Mouse (Mus musculus) myocyte (in vitro differentiated cells): ENCODE measurements around the gene Ntrk2. TPM values are rescaled to one million over a fixed set of nuclear protein-coding genes. Genes with fewer than 3 reads are reported as not detected.

Source experiments
- H3K27me3 ChIP-seq: one replicate; pipeline ENCODE4 v1.6.1; 2011; ENCODE audit not compliant: control insufficient read depth, insufficient read depth, insufficient read length
- H3K36me3 ChIP-seq: one replicate; pipeline ENCODE4 v1.6.1; 2011; ENCODE audit not compliant: control insufficient read depth, insufficient read depth
- H3K4me2 ChIP-seq: one replicate; pipeline ENCODE4 v1.6.1; 2011; ENCODE audit warnings: low read depth, control low read depth
- H3K4me3 ChIP-seq: one replicate; pipeline ENCODE4 v1.5.1; 2011; ENCODE audit warnings: mild to moderate bottlenecking, control low read depth, moderate library complexity
- H3K79me2 ChIP-seq: one replicate; pipeline ENCODE4 v1.6.1; 2011; ENCODE audit not compliant: control insufficient read depth, insufficient read depth
- H3ac ChIP-seq: one replicate; pipeline ENCODE4 v1.6.1; 2011; ENCODE audit not compliant: control insufficient read depth, insufficient read length
- CEBPB ChIP-seq: IDR thresholded peaks from 2 replicates; pipeline ENCODE4 v1.6.1; 2011; ENCODE audit warnings: mild to moderate bottlenecking, moderate library complexity; ENCODE audit not compliant: poor library complexity, insufficient read depth, severe bottlenecking
- E2F4 ChIP-seq: IDR thresholded peaks from one replicate; pipeline ENCODE4 v1.6.1; 2011; ENCODE audit warnings: mild to moderate bottlenecking, control low read depth, moderate library complexity; ENCODE audit not compliant: insufficient read depth
- MAX ChIP-seq: IDR thresholded peaks from one replicate; pipeline ENCODE4 v1.6.1; 2011; ENCODE audit warnings: low read depth, mild to moderate bottlenecking, control low read depth
- MYOD1 ChIP-seq, 3 experiments: IDR thresholded peaks; one replicate each; pipeline ENCODE4 v1.6.1; 2011; ENCODE audit warnings: control low read depth in 2 of 3, low read depth in 2 of 3, mild to moderate bottlenecking in 2 of 3, moderate library complexity in 1 of 3; ENCODE audit not compliant: insufficient read length in 2 of 3, control insufficient read depth in 1 of 3
- MYOG ChIP-seq, 3 experiments: IDR thresholded peaks; one replicate each; pipeline ENCODE4 v1.6.1; 2011; ENCODE audit warnings: control low read depth in 2 of 3, low read depth in 2 of 3, mild to moderate bottlenecking in 2 of 3; ENCODE audit not compliant: insufficient read length in 2 of 3, control insufficient read depth in 1 of 3, insufficient read depth in 1 of 3
- POLR2A ChIP-seq: IDR thresholded peaks from one replicate; pipeline ENCODE4 v1.6.1; 2011; ENCODE audit warnings: low read depth, mild to moderate bottlenecking, control low read depth, moderate library complexity; ENCODE audit not compliant: insufficient read length
- POLR2AphosphoS2 ChIP-seq: IDR thresholded peaks from one replicate; pipeline ENCODE4 v1.6.1; 2011; ENCODE audit warnings: low read depth, control low read depth; ENCODE audit not compliant: insufficient read length
- REST ChIP-seq: IDR thresholded peaks from one replicate; pipeline ENCODE4 v1.6.1; 2011; ENCODE audit warnings: mild to moderate bottlenecking, control low read depth, moderate library complexity; ENCODE audit not compliant: insufficient read depth, insufficient read length
- SRF ChIP-seq: IDR thresholded peaks from one replicate; pipeline ENCODE4 v1.6.1; 2011; ENCODE audit warnings: low read depth; ENCODE audit not compliant: control insufficient read depth, insufficient read length
- TCF12 ChIP-seq: IDR thresholded peaks from one replicate; pipeline ENCODE4 v1.6.1; 2011; ENCODE audit warnings: mild to moderate bottlenecking, control low read depth; ENCODE audit not compliant: poor library complexity, insufficient read depth, severe bottlenecking
- TCF3 ChIP-seq: IDR thresholded peaks from one replicate; pipeline ENCODE4 v1.6.1; 2011; ENCODE audit warnings: low read depth, control low read depth; ENCODE audit not compliant: insufficient read length
- USF1 ChIP-seq: IDR thresholded peaks from one replicate; pipeline ENCODE4 v1.6.1; 2011; ENCODE audit warnings: low read depth, mild to moderate bottlenecking, control low read depth, moderate library complexity
- polyA plus RNA-seq: library from polyadenylated mRNA; unstranded; fragments of >200 nt; fragmentation: generic; extraction: Trizol; gene quantifications from one replicate; pipeline ENCODE4 v1.2.1, GENCODE M21; 2012; ENCODE audit warnings: missing spikeins

The Ntrk2 gene
- polyA plus RNA-seq, 1 experiment = not detected

DNA sequence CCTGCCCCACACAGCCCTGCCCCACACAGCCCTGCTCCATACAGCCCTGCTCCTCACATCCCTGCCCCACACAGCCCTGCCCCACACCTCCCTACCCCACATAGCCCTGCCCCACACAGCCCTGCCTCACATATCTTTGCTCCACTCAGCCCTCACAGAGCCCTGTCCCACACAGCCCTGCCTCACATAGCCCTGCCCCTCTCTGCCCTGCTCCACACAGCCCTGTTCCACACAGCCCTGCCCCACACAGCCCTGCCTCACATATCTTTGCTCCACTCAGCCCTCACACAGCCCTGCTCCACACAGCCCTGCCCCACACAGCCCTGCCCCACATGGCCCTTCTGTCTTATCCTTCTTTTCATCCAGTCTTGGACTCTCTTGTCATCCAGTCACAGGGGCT lies 106.2 kb downstream of the Ntrk2 start:
- H3K36me3 ChIP-seq = no peaks in the 10 kb centered on the region
- H3K4me3 ChIP-seq = no peak overlapping the region
- no peaks in the 10 kb centered on the region for H3K79me2 ChIP-seq
- TF ChIP-seq SRF (no peak), MYOG (IDR thresholded peaks at IDR 0.05; ENCODE audit: control insufficient read depth in 1 of 3, insufficient read depth in 1 of 3, insufficient read length in 2 of 3, low read depth in 2 of 3) (no peak), MAX (no peak), CEBPB (no peak), E2F4 (no peak), POLR2A (no peak), MYOD1 (IDR thresholded peaks at IDR 0.05; ENCODE audit: control insufficient read depth in 1 of 3, insufficient read length in 2 of 3, low read depth in 2 of 3) (no peak), USF1 (no peak), TCF3 (no peak), POLR2AphosphoS2 (no peak), REST (no peak), TCF12 (no peak)
- no peaks in the 10 kb centered on the region for H3K27me3 ChIP-seq
- H3K4me2 ChIP-seq = no peak overlapping the region
- H3ac ChIP-seq = no peak overlapping the region

DNA sequence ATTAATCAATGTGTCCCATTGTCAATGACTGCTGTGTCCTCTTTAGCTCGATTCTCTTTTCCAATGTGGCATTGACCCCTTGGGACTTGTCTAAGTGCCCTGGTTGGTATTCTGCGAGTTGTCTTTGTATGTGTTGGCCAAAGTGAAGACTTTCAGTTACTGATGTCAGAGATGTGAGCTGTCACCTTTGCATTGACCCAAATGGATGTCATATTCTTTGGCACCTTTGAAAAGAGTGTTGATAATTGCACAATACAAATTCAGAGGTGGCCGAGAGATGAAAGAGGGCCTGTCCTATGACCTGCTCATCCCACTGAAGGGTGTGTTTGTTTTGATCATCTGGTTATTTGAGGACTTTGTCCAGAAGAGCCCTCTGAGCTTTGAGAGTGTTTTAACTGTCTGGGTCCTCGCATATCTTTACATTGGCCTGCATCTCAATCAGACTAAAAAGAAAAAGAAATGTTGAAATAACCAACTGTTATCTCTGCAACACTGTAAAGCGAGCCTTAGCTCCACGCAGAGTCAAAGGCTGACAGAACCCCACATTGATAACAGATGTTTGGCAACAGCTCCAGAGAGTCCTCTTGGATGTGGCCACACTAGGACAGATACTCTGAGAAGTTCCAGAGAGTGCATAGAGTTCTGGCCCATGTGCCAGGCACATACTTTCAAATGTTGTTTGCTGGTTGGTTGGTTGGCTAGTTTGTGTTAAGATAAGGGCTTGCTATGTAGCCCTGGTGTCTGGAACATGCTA lies 107.9 kb downstream of the Ntrk2 start:
- H3K4me3 ChIP-seq = no peak overlapping the region
- no peaks in the 10 kb centered on the region for H3K79me2 ChIP-seq
- no peaks in the 10 kb centered on the region for H3K27me3 ChIP-seq
- no peak for TF ChIP-seq SRF
- TF ChIP-seq TCF12 = no peak
- TF ChIP-seq POLR2AphosphoS2 = no peak
- H3ac ChIP-seq = no peak overlapping the region
- H3K4me2 ChIP-seq = no peak overlapping the region
- H3K36me3 ChIP-seq = no peaks in the 10 kb centered on the region

DNA sequence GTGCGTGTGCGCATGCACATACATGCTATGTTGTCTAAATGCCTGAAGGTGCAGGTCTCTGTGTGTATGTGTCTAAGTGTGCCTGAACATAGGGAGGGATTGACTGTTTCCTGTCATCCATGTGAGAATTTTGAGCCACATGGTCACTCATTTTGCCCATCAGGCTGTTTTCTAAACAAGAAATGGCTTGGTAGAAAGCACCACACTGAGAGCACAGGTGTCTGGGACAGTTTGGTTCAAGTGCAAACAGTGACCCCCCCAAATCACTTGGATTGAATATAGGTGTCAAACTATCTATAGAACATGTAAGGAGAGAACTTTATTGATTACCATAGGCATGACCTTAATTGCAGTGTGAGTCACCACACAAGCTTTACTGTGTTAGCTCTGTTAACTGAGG lies 110.0 kb downstream of the Ntrk2 start:
- H3ac ChIP-seq = no peak overlapping the region
- no peaks in the 10 kb centered on the region for H3K36me3 ChIP-seq
- no peak overlapping the region for H3K4me3 ChIP-seq
- H3K4me2 ChIP-seq = no peak overlapping the region
- TF ChIP-seq E2F4 = no peak
- no peak for TF ChIP-seq REST
- TF ChIP-seq TCF12 = no peak
- TF ChIP-seq POLR2A = no peak
- TF ChIP-seq CEBPB = no peak
- no peak for TF ChIP-seq MAX
- no peaks in the 10 kb centered on the region for H3K27me3 ChIP-seq
- H3K79me2 ChIP-seq = no peaks in the 10 kb centered on the region

DNA sequence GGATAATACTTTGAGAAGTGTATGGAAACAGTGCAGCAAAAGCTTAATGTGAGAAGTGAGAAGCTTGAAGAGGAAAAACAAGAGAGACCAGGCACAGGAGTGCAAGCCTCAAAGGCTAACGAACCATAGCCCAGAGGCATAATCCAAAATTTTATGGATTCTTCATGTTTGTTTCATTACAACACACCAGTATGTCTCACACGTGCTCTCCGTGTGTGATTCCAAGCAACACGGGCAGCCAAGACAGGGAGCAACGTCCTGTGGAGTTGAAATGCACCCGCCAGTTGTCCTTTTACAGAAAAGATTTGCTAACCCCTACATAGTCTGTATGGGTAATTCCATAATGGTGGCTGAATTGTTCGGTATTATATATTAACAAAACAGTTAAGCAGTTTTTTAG lies 113.9 kb downstream of the Ntrk2 start:
- H3K79me2 ChIP-seq = no peaks in the 10 kb centered on the region
- TF ChIP-seq CEBPB (no peak), MYOD1 (IDR thresholded peaks at IDR 0.05; ENCODE audit: control insufficient read depth in 1 of 3, insufficient read length in 2 of 3, low read depth in 2 of 3) (no peak), SRF (no peak), REST (no peak), POLR2A (no peak), POLR2AphosphoS2 (no peak), USF1 (no peak), TCF12 (no peak)
- no peak overlapping the region for H3ac ChIP-seq
- H3K4me3 ChIP-seq = no peak overlapping the region
- H3K27me3 ChIP-seq = no peaks in the 10 kb centered on the region
- no peak overlapping the region for H3K4me2 ChIP-seq
- no peaks in the 10 kb centered on the region for H3K36me3 ChIP-seq

DNA sequence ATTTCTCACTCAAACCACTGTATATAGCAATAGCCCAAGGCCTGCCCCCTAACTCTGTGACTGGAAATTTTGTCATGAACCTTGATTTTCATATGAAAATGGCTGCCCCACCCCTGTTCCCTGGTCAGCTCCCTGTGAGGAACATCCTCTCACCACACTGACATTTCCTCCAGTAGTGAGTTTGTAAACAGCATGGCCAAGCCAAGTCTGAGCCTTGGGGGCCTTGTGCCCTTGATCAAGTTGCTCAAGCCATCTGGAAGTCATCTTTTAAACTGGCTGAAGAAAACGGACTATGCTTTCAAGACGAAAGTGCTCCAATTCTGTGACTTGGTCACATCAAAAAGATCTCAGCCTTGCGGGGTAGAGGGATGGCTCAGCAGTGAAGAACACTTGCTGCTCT lies 114.9 kb downstream of the Ntrk2 start:
- no peak for TF ChIP-seq MAX
- TF ChIP-seq E2F4 = no peak
- TF ChIP-seq CEBPB = no peak
- TF ChIP-seq SRF = no peak
- no peak for TF ChIP-seq REST
- no peak for TF ChIP-seq MYOG (IDR thresholded peaks at IDR 0.05; ENCODE audit: control insufficient read depth in 1 of 3, insufficient read depth in 1 of 3, insufficient read length in 2 of 3, low read depth in 2 of 3)
- TF ChIP-seq POLR2A = no peak
- no peak for TF ChIP-seq TCF3
- no peak for TF ChIP-seq USF1
- no peak for TF ChIP-seq TCF12
- no peak for TF ChIP-seq POLR2AphosphoS2
- TF ChIP-seq MYOD1 (IDR thresholded peaks at IDR 0.05; ENCODE audit: control insufficient read depth in 1 of 3, insufficient read length in 2 of 3, low read depth in 2 of 3) = no peak
- Histone ChIP-seq H3K27me3 (no peaks in the 10 kb centered on the region), H3ac (no peak overlapping the region), H3K79me2 (no peaks in the 10 kb centered on the region), H3K4me3 (no peak overlapping the region), H3K36me3 (no peaks in the 10 kb centered on the region), H3K4me2 (no peak overlapping the region)
